Mouse (Mus musculus) liver, postnatal 0 days (tissue): ENCODE measurements around the gene Dlgap4. TPM values are rescaled to one million over a fixed set of nuclear protein-coding genes. Genes with fewer than 3 reads are reported as not detected.

Experiments used
- ATAC-seq: fragments of 200-750 bp; cut with Nextera tagmentation; 2 replicates; pipeline ENCODE4 v1.8.0; 2017; ENCODE audit warnings: mild to moderate bottlenecking, moderate library complexity
- DNase-seq: peaks from one replicate; pipeline ENCODE4 v3.0.0-alpha.2; 2016
- H3K27ac ChIP-seq: fragments of 300-500 bp; sonication (generic); 2 replicates; pipeline ENCODE4 v1.5.1; 2014; ENCODE audit warnings: antibody characterized with exemption, moderate library complexity, mild to moderate bottlenecking, low read depth
- H3K27me3 ChIP-seq: fragments of 300-500 bp; sonication (generic); 2 replicates; pipeline ENCODE4 v1.6.1; 2014; ENCODE audit warnings: low read length, control low read depth, mixed read lengths; ENCODE audit not compliant: insufficient read depth
- H3K36me3 ChIP-seq: fragments of 300-500 bp; sonication (generic); replicated peaks from 2 replicates; pipeline ENCODE4 v1.6.1; 2014; ENCODE audit warnings: mild to moderate bottlenecking, control low read depth, low read length, moderate library complexity, mixed read lengths; ENCODE audit not compliant: insufficient read depth
- H3K4me1 ChIP-seq: fragments of 300-500 bp; sonication (generic); 2 replicates; pipeline ENCODE4 v1.6.1; 2014; ENCODE audit warnings: antibody characterized with exemption, mild to moderate bottlenecking, control low read depth; ENCODE audit not compliant: insufficient read depth
- H3K4me2 ChIP-seq: fragments of 300-500 bp; sonication (generic); 2 replicates; pipeline ENCODE4 v1.6.1; 2014; ENCODE audit warnings: low read depth, mild to moderate bottlenecking, low read length, moderate library complexity, mixed read lengths
- H3K4me3 ChIP-seq: fragments of 300-500 bp; sonication (generic); 2 replicates; pipeline ENCODE4 v1.5.1; 2014; ENCODE audit warnings: low read depth, low read length
- H3K9ac ChIP-seq: fragments of 300-500 bp; sonication (generic); replicated peaks from 2 replicates; pipeline ENCODE4 v1.6.1; 2014; ENCODE audit warnings: mild to moderate bottlenecking, moderate library complexity
- H3K9me3 ChIP-seq: fragments of 300-500 bp; sonication (generic); 2 replicates; pipeline ENCODE4 v1.6.1; 2016; ENCODE audit warnings: mild to moderate bottlenecking, control low read depth, low read length, mixed read lengths
- CTCF ChIP-seq: sonication (generic); IDR thresholded peaks from 2 replicates; pipeline ENCODE4 v1.5.1; 2016; ENCODE audit warnings: antibody characterized with exemption, low read depth
- EP300 ChIP-seq: IDR thresholded peaks from 2 replicates; pipeline ENCODE4 v1.6.1; 2016; ENCODE audit warnings: antibody characterized with exemption, low read depth, mild to moderate bottlenecking
- WGBS: fragments of 180-500 bp; shearing (Covaris S2); extraction: QIAGEN DNeasy Blood & Tissue Kit; methylation state at CpG from one replicate; pipeline ENCODE4 v1.1.7; 2014; ENCODE audit not compliant: insufficient replicate concordance; 5-methylcytosine and 5-hydroxymethylcytosine counted together
- polyA plus RNA-seq: library from polyadenylated mRNA; unstranded; fragments of >200 nt; fragmentation: Nextera tagmentation; extraction: Ambion mirVana; gene quantifications from 2 replicates; pipeline ENCODE4 v1.2.1, GENCODE M21; 2015

Dlgap4 gene
- polyA plus RNA-seq, 1 experiment from 2014 or later, result 10.7 TPM

DNA sequence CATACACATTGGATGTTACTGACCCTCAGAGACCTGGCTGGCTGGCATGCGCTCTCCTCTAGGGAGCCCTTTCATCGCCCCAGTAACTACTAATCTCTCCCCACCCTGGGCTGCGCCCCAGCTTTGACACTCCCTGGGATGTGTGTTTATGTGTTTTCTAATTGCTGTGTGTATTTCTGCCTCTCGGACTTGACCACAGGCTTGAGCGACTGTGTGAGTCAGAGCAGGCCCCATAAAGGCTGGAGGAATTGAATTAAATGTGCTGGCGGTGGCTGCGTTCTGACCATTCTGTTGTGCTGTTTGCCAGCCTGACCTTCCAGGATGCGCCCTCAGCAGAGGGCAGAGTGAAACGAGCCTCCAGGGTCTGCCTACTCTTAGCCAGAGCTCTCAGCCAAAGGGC lies 78.2 kb downstream of the Dlgap4 start:
- H3K9ac ChIP-seq, result no peak overlapping the region
- no peaks in the 10 kb centered on the region for H3K9me3 ChIP-seq
- no peaks in the 10 kb centered on the region for H3K36me3 ChIP-seq
- H3K4me3 ChIP-seq, result no peak overlapping the region
- no peak overlapping the region for H3K27ac ChIP-seq
- DNase-seq (no peak), ATAC-seq (no peak)
- WGBS, result 64% methylated on average over 9 of the region's 9 CpGs
- H3K4me2 ChIP-seq, result no peak overlapping the region
- TF ChIP-seq CTCF (no peak), EP300 (no peak)
- no peaks in the 10 kb centered on the region for H3K4me1 ChIP-seq
- no peaks in the 10 kb centered on the region for H3K27me3 ChIP-seq

DNA sequence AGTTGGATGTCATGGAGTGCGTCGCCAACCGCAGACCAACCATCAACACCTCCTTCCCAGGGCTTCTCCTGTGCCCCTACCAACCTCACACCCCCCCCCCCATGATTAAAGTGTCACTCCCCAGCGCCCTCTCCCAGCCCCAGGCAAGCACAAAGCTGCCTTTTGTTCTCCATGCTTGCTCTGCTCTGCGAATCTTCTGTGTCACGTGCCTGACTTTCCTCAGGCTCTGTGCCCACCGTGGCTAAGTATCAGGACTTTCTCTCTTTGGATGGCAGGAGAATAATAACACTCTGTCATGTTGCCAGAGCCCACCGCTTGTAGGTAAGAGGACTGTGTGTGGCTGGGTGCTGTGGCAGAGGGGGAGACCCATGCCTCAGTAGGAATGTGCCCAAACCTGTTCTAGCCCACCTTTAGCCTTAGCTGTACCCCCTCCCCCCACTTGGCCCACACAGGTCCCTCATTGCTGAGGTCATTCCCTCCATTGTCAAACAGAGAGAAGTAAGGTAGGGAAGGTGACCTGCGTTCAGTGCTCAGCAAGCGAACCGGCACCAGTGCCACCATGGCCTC lies 79.8 kb downstream of the Dlgap4 start:
- Histone ChIP-seq H3K4me3 (no peak overlapping the region), H3K36me3 (no peaks in the 10 kb centered on the region), H3K4me2 (no peak overlapping the region), H3K9me3 (no peaks in the 10 kb centered on the region), H3K4me1 (no peaks in the 10 kb centered on the region), H3K27me3 (no peaks in the 10 kb centered on the region), H3K27ac (no peak overlapping the region), H3K9ac (no peak overlapping the region)
- ATAC-seq (no peak), DNase-seq (no peak)
- 57% methylated on average over 11 of the region's 11 CpGs for WGBS
- TF ChIP-seq EP300 (no peak), CTCF (no peak)

DNA sequence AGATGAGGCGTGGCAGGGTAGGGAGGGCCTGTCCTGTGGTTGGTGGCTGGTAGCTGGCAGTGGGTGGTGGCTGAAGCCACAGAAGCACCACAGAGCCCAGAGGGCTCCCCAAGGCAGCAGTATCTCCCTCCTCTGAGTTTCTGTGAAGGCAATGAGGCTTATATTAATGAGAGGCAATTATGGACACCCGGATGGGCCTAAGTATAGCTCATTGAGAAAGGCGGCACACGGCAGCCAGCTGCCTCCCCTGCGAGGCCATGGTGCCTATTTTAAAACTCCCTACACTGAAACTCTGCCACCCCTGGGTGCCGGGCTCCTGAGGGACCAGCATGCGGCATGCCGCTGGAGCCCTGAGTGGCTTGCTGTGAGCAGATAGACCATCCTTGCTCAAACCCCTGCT lies 83.8 kb downstream of the Dlgap4 start:
- Histone ChIP-seq H3K36me3 (no peaks in the 10 kb centered on the region), H3K4me3 (no peak overlapping the region), H3K4me2 (no peak overlapping the region), H3K9ac (no peak overlapping the region), H3K27me3 (no peaks in the 10 kb centered on the region), H3K4me1 (no peaks in the 10 kb centered on the region), H3K27ac (no peak overlapping the region), H3K9me3 (no peaks in the 10 kb centered on the region)
- DNase-seq (no peak), ATAC-seq (no peak)
- 75% methylated on average over 8 of the region's 8 CpGs for WGBS
- no peak for TF ChIP-seq CTCF

DNA sequence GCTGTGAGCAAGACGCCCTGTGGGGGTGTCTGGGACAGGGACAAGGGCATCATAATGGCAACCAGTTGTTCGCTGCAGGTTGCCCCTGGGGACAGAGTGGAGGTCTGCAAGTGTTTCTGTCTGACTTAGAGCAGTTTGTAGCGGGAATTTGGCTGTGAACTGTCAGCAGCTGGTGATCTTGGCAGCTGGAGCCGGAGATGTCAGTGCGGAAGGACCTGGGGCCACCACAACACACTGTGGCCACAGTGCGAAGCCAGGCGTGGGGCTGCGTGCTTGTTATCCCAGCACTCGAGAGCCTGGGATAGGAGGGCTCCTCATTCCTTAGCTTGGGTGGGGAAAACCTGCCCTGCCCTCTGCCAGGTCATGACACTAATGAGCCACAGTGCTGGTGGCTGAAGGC lies 84.7 kb downstream of the Dlgap4 start:
- WGBS, result 75% methylated on average over 9 of the region's 9 CpGs
- Histone ChIP-seq H3K27me3 (no peaks in the 10 kb centered on the region), H3K27ac (no peak overlapping the region)

DNA sequence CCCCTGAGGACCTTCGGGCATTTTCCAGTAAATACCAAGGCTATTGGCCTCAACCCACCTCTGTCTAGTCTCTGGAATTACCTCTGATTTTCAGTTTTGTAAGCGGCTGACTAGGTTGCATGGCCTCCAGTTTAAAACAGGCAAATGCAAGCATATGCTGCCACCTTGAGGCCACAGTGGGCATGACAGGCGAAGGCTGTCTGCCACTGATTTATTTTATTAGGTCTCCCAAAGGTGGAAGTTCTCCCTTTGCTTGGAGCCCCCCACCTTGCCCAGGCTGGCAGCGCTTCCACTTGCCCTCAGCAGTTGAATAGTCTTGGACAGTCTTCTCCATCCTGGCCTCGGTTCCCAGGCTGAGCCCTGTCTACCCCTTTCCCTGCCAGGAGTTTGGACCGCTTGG lies 92.0 kb downstream of the Dlgap4 start:
- DNase-seq (peak; percentile 87), ATAC-seq (no peak)
- H3K36me3 ChIP-seq, result no peaks in the 10 kb centered on the region
- no peaks in the 10 kb centered on the region for H3K27me3 ChIP-seq
- no peaks in the 10 kb centered on the region for H3K9me3 ChIP-seq
- 21% methylated on average over 6 of the region's 6 CpGs for WGBS
- no peak overlapping the region for H3K4me2 ChIP-seq
- H3K4me1 ChIP-seq, result no peaks in the 10 kb centered on the region
- no peak overlapping the region for H3K27ac ChIP-seq
- no peak overlapping the region for H3K4me3 ChIP-seq
- H3K9ac ChIP-seq, result no peak overlapping the region
- TF ChIP-seq EP300 (no peak), CTCF (peak; percentile 95)

More for the DNA sequence above, 84.7 kb downstream of the Dlgap4 start:
- Histone ChIP-seq H3K9me3 (no peaks in the 10 kb centered on the region), H3K36me3 (no peaks in the 10 kb centered on the region), H3K4me2 (no peak overlapping the region), H3K9ac (no peak overlapping the region), H3K4me1 (no peaks in the 10 kb centered on the region), H3K4me3 (no peak overlapping the region)
- TF ChIP-seq CTCF, result no peak
- no peak for TF ChIP-seq EP300
- no peak for DNase-seq
- ATAC-seq, result no peak

DNA sequence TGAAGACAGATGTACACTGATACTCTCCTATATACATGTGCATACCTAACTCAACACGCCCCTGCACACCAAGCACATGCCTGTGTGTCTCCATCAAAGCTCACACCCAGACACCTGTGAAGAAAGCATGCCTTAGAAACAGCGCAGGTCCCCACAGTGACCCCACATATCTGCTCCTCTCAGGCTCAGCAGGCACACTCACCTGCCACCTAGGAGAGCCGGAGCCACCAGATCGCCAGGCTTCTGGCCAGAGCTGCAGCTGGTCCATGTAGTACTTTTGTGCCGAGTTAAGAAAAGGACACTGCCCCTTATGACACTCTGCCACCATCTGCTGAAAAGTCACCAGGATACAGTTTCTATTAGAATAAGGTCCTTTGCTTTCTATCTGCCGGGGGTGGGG lies 103.2 kb downstream of the Dlgap4 start:
- H3K27me3 ChIP-seq, result no peaks in the 10 kb centered on the region
- ATAC-seq (no peak), DNase-seq (no peak)
- H3K36me3 ChIP-seq, result no peaks in the 10 kb centered on the region
- peaks cover 32% of the 10 kb centered on the region for H3K4me1 ChIP-seq
- H3K4me3 ChIP-seq, result no peak overlapping the region
- H3K9ac ChIP-seq, result no peak overlapping the region
- no peak overlapping the region for H3K4me2 ChIP-seq
- WGBS, result 77% methylated on average over 6 of the region's 6 CpGs
- H3K9me3 ChIP-seq, result no peaks in the 10 kb centered on the region
- H3K27ac ChIP-seq, result no peak overlapping the region
- TF ChIP-seq CTCF (no peak), EP300 (no peak)
